7 mouse cellular contexts compared by ENCODE assay signal in genomic region chr14:29940313-29940812, GRCm38 (mm10). TPM values are rescaled to one million over a fixed set of nuclear protein-coding genes. Genes with fewer than 3 reads are reported as not detected.
A peak's percentile ranks its signal among the peaks of the same experiment; 100 is the strongest.
DNase-seq lines count a peak whose midpoint lies in the region; ATAC-seq lines count a peak whose summit lies in the region.

No protein-coding gene starts in this region.

- H3K27ac ChIP-seq in forebrain, embryonic 13.5 days, result no peak overlapping the region
- H3K27ac ChIP-seq in midbrain, embryonic 10.5 days (replicated peaks), result peak overlapping the region; percentile 38

- peaks cover 10% of the 10 kb centered on the region for H3K4me1 ChIP-seq in forebrain, embryonic 13.5 days
- peaks cover 18% of the 10 kb centered on the region for H3K4me1 ChIP-seq in midbrain, embryonic 10.5 days

- peak overlapping the region; percentile 34 for H3K4me2 ChIP-seq in forebrain, embryonic 13.5 days

- no peak overlapping the region for H3K4me3 ChIP-seq in forebrain, embryonic 13.5 days
- H3K4me3 ChIP-seq in midbrain, embryonic 10.5 days, result peak overlapping the region; percentile 39

- ATAC-seq in forebrain, embryonic 13.5 days, result 0 out of 2 replicates have a peak, but pooled peaks have one; percentile 27

- H3K9ac ChIP-seq in forebrain, embryonic 13.5 days, result no peak overlapping the region

- H3K9me3 ChIP-seq in forebrain, embryonic 13.5 days (replicated peaks), result no peaks in the 10 kb centered on the region
- H3K9me3 ChIP-seq in midbrain, embryonic 10.5 days (replicated peaks), result no peaks in the 10 kb centered on the region

- DNase-seq in CD4-positive helper T cell, adult 2 months (ENCODE audit: low read depth, low spot score), result peak; percentile 55
- DNase-seq in Muller cell, postnatal 12 days (ENCODE audit: inconsistent ontology term), result peak; percentile 19
- peak; percentile 50 for DNase-seq in midbrain, embryonic 10.5 days (ENCODE audit: low spot score)
- DNase-seq in c-Kit-positive CD71-positive TER-119-positive erythroid progenitor cells, embryonic 14.5 days (ENCODE audit: low spot score), result no peak
- DNase-seq in adrenal gland, postnatal 25 days, result no peak
- no peak for DNase-seq in spleen, postnatal 36 days (ENCODE audit: low spot score in 2 of 2)

- 8% methylated on average over 10 of the region's 10 CpGs for WGBS in forebrain, embryonic 13.5 days
- 9% methylated on average over 10 of the region's 10 CpGs for WGBS in midbrain, embryonic 10.5 days

- H3K27me3 ChIP-seq in forebrain, embryonic 13.5 days, result peaks cover 7% of the 10 kb centered on the region; the same call in 1 of the 2 replicates
- H3K27me3 ChIP-seq in midbrain, embryonic 10.5 days (ENCODE audit: low read depth, poor library complexity, severe bottlenecking), result peaks cover 44% of the 10 kb centered on the region

- H3K36me3 ChIP-seq in forebrain, embryonic 13.5 days (ENCODE audit: poor library complexity, severe bottlenecking), result no peaks in the 10 kb centered on the region
- no peaks in the 10 kb centered on the region for H3K36me3 ChIP-seq in midbrain, embryonic 10.5 days

RNA-seq across cellular contexts. Expression of gene Selenok, which starts 27.7 kb away (rescaled TPM):
- polyA plus RNA-seq in forebrain, embryonic 13.5 days (2015; fragmentation: Nextera tagmentation; extraction: Ambion mirVana), result 396 and 460 TPM in 2 replicates
- 298 and 337 TPM in 2 replicates for polyA plus RNA-seq in midbrain, embryonic 10.5 days (2016; fragmentation: Nextera tagmentation; extraction: Ambion mirVana)
- total RNA-seq in adrenal gland, postnatal 25 days (2021), result 101 and 108 TPM in 2 replicates

RNA-seq across cellular contexts. Expression of gene Actr8, which starts 37.8 kb away (rescaled TPM):
- polyA plus RNA-seq in forebrain, embryonic 13.5 days (2015; fragmentation: Nextera tagmentation; extraction: Ambion mirVana), result 87.0 and 98.0 TPM in 2 replicates
- 89.7 and 93.4 TPM in 2 replicates for polyA plus RNA-seq in midbrain, embryonic 10.5 days (2016; fragmentation: Nextera tagmentation; extraction: Ambion mirVana)
- 63.0 and 78.1 TPM in 2 replicates for total RNA-seq in adrenal gland, postnatal 25 days (2021)

Comparison
In these comparisons a context has a peak if more than half of its experiments do, and no peak if none do; other contexts are left out.
1. DNase-seq: peak in CD4-positive helper T cell, adult 2 months (single experiment), Muller cell, postnatal 12 days (single experiment) and midbrain, embryonic 10.5 days (single experiment); none in c-Kit-positive CD71-positive TER-119-positive erythroid progenitor cells, embryonic 14.5 days (single experiment), adrenal gland, postnatal 25 days (single experiment) and spleen, postnatal 36 days (0 of 2).